Mouse (Mus musculus) midbrain, postnatal 0 days (tissue): ENCODE measurements around the gene Gm9602. TPM values are rescaled to one million over a fixed set of nuclear protein-coding genes. Genes with fewer than 3 reads are reported as not detected.
"Not testable (repeated sequence)": the region's sequence is repeated elsewhere in the genome, so short reads cannot be mapped to it uniquely, and the experiment has no call there.

Experiments used
- ATAC-seq: fragments of 200-750 bp; cut with Nextera tagmentation; 2 replicates; pipeline ENCODE4 v1.8.0; 2017; ENCODE audit warnings: moderate number of reproducible peaks, mild to moderate bottlenecking, moderate TSS enrichment, moderate library complexity; ENCODE audit not compliant: low FRiP score
- DNase-seq: peaks from one replicate; pipeline ENCODE4 v3.0.0-alpha.2; 2015; ENCODE audit warnings: low spot score
- H3K27ac ChIP-seq: fragments of 300-500 bp; sonication (generic); 2 replicates; pipeline ENCODE4 v1.5.1; 2014; ENCODE audit warnings: low read depth, mild to moderate bottlenecking, low read length, mixed read lengths
- H3K27me3 ChIP-seq: fragments of 300-500 bp; sonication (generic); 2 replicates; pipeline ENCODE4 v1.6.1; 2014; ENCODE audit warnings: low read length, control low read depth, mixed read lengths; ENCODE audit not compliant: insufficient read depth
- H3K36me3 ChIP-seq: fragments of 300-500 bp; sonication (generic); 2 replicates; pipeline ENCODE4 v1.6.1; 2014; ENCODE audit warnings: low read length, control low read depth, mixed read lengths; ENCODE audit not compliant: insufficient read depth
- H3K4me1 ChIP-seq: fragments of 300-500 bp; sonication (generic); 2 replicates; pipeline ENCODE4 v1.6.1; 2014; ENCODE audit warnings: mild to moderate bottlenecking, control low read depth, antibody characterized with exemption, low read length, mixed read lengths; ENCODE audit not compliant: insufficient read depth
- H3K4me2 ChIP-seq: fragments of 300-500 bp; sonication (generic); 2 replicates; pipeline ENCODE4 v1.6.1; 2014; ENCODE audit warnings: low read depth, mild to moderate bottlenecking, low read length, mixed read lengths; ENCODE audit not compliant: poor library complexity, severe bottlenecking
- H3K4me3 ChIP-seq: fragments of 300-500 bp; sonication (generic); 2 replicates; pipeline ENCODE4 v1.5.1; 2014; ENCODE audit warnings: low read depth, mild to moderate bottlenecking, low read length, moderate library complexity
- H3K9ac ChIP-seq: fragments of 300-500 bp; sonication (generic); replicated peaks from 2 replicates; pipeline ENCODE4 v1.6.1; 2014; ENCODE audit warnings: mild to moderate bottlenecking, low read length, moderate library complexity, mixed read lengths; ENCODE audit not compliant: poor library complexity, severe bottlenecking
- H3K9me3 ChIP-seq: fragments of 300-500 bp; sonication (generic); 2 replicates; pipeline ENCODE4 v1.6.1; 2016; ENCODE audit warnings: low read length, control low read depth
- WGBS: fragments of 180-500 bp; shearing (Covaris S2); extraction: QIAGEN DNeasy Blood & Tissue Kit; methylation state at CpG from one replicate; pipeline ENCODE4 v1.1.7; 2014; 5-methylcytosine and 5-hydroxymethylcytosine counted together
- polyA plus RNA-seq: library from polyadenylated mRNA; unstranded; fragments of >200 nt; fragmentation: Nextera tagmentation; extraction: Ambion mirVana; gene quantifications from 2 replicates; pipeline ENCODE4 v1.2.1, GENCODE M21; 2015
- total RNA-seq: library from RNA; depleted of rRNA; stranded (reverse); fragments of >200 nt; gene quantifications from 2 replicates; pipeline ENCODE4 v1.2.3, GENCODE M21; 2014; rRNA removed

Gm9602 gene
- total RNA-seq (not detected in 2 replicates), polyA plus RNA-seq (not detected in 2 replicates)

DNA sequence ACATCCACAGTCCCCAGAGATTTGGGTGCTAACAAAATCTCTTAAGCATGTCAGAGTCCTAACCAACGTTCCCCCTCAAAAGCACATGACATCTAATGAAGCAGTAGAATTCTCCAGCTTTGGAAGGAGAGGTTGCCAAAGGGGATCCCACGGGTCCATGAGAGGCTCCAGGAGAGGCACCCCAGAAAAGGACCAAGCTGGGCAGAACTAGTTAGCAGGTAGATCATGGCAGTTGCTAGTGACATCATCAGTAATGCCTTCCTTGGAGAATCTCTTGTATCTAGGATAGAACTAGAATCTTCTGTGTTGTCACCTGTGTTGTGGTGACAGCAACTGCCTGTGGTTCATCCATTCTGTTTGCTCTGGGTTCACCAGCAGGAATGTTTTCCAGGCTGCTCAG is at the start of gene Gm9602:
Gene Gm9602, plus strand, starts transcription at position 301 of the 400 bp plus-strand sequence.
- not testable (repeated sequence) for H3K4me2 ChIP-seq, H3K36me3 ChIP-seq, H3K4me3 ChIP-seq, H3K27me3 ChIP-seq, DNase-seq, H3K27ac ChIP-seq, H3K9ac ChIP-seq, ATAC-seq, H3K4me1 ChIP-seq, H3K9me3 ChIP-seq
- 40% methylated on average over 1 of the region's 2 CpGs for WGBS

DNA sequence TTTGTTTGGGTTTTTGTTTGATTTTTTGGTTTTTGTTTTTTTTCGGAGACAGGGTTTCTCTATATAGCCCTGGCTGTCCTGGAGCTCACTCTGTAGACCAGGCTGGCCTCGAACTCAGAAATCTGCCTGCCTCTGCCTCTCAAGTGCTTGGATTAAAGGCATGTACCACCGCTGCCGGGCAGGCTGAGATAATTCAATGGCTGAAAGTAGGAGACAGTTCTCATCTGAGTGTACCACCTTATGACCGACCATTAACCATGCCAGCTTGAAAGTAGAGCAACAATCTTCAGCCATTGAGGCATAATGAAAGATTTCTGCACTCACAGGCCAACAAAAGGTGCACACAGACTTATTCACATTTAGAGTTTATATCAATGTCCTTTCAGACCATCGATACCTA is 30.3 kb downstream of the Gm9602 start:
- not testable (repeated sequence) for H3K4me1 ChIP-seq, DNase-seq, H3K9ac ChIP-seq, H3K36me3 ChIP-seq, H3K27me3 ChIP-seq, H3K27ac ChIP-seq, H3K9me3 ChIP-seq, ATAC-seq, H3K4me3 ChIP-seq, H3K4me2 ChIP-seq
- WGBS: 87% methylated on average over 6 of the region's 6 CpGs

DNA sequence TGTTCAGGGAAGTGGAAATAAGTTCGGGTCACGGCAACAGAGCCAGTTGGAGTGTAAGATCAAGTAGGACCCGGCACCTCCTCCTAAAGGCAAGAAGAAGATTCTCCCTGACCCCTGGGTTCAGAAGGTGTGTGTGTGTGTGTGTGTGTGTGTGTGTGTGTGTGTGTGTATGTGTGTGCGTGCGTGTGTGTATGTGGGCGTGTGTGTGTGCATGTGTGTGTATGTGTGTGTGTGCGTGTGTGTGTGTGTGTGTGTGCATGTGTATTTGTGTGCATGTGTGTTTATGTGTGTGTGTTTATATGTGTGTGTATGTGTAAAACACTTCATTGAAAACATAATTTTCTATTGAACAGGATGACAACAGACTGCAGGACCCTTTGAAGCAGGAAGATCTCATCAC is 45.8 kb downstream of the Gm9602 start:
- not testable (repeated sequence) for H3K4me1 ChIP-seq, H3K9ac ChIP-seq, H3K4me3 ChIP-seq, H3K27ac ChIP-seq, H3K36me3 ChIP-seq, H3K4me2 ChIP-seq, H3K27me3 ChIP-seq, ATAC-seq, H3K9me3 ChIP-seq, DNase-seq
- WGBS: 93% methylated on average over 4 of the region's 7 CpGs

Other genes with a start within 250 kb of the Gm9602 start
- 0.76 TPM in 1 of 2 replicates, not detected in the other for gene Gm3047, start 220.9 kb upstream of the Gm9602 start, total RNA-seq
- gene Gm3047, start 220.9 kb upstream of the Gm9602 start, polyA plus RNA-seq: not detected in 2 replicates
- gene Gm8159, start 144.0 kb upstream of the Gm9602 start, total RNA-seq: 0.76 TPM in 1 of 2 replicates, not detected in the other
- gene Gm8159, start 144.0 kb upstream of the Gm9602 start, polyA plus RNA-seq: not detected in 2 replicates
- gene Gm3239, start 112.1 kb upstream of the Gm9602 start, total RNA-seq: 0.38 and 0.66 TPM in 2 replicates
- 1.4 and 1.9 TPM in 2 replicates for gene Gm3239, start 112.1 kb upstream of the Gm9602 start, polyA plus RNA-seq
- gene Gm7876, start 67.1 kb upstream of the Gm9602 start, total RNA-seq: not detected in 2 replicates
- gene Gm7876, start 67.1 kb upstream of the Gm9602 start, polyA plus RNA-seq: not detected in 2 replicates
- gene Gm3252, start 49.6 kb upstream of the Gm9602 start, total RNA-seq: 1.8 and 2.3 TPM in 2 replicates
- gene Gm3252, start 49.6 kb upstream of the Gm9602 start, polyA plus RNA-seq: 4.1 and 4.9 TPM in 2 replicates
- gene Gm3269, start 61.8 kb downstream of the Gm9602 start, total RNA-seq: not detected in 2 replicates
- gene Gm3269, start 61.8 kb downstream of the Gm9602 start, polyA plus RNA-seq: not detected in 2 replicates
- not detected in 2 replicates for gene Gm3264, start 79.2 kb downstream of the Gm9602 start, total RNA-seq
- gene Gm3264, start 79.2 kb downstream of the Gm9602 start, polyA plus RNA-seq: 3.2 and 4.1 TPM in 2 replicates
- gene Gm3278, start 116.1 kb downstream of the Gm9602 start, total RNA-seq: 0.24 TPM in 1 of 2 replicates, not detected in the other
- 0.30 TPM in 1 of 2 replicates, not detected in the other for gene Gm3278, start 116.1 kb downstream of the Gm9602 start, polyA plus RNA-seq
- 0.76 TPM in 1 of 2 replicates, not detected in the other for gene Gm8297, start 207.6 kb downstream of the Gm9602 start, total RNA-seq
- gene Gm8297, start 207.6 kb downstream of the Gm9602 start, polyA plus RNA-seq: not detected in 2 replicates
- gene Gm3298, start 239.6 kb downstream of the Gm9602 start, total RNA-seq: 2.3 TPM in 1 of 2 replicates, not detected in the other
- gene Gm3298, start 239.6 kb downstream of the Gm9602 start, polyA plus RNA-seq: 0.35 TPM in 1 of 2 replicates, not detected in the other